Mouse (Mus musculus) embryonic fibroblast, embryonic 13.5 days (primary cell): ENCODE results near the gene Spen.

Source experiments
- CTCF ChIP-seq: IDR thresholded peaks from 2 replicates; pipeline ENCODE4 v1.5.1; 2011; ENCODE audit warnings: mild to moderate bottlenecking, control low read depth, low read length, moderate library complexity, borderline replicate concordance; ENCODE audit not compliant: insufficient read depth
- POLR2A ChIP-seq: IDR thresholded peaks from 2 replicates; pipeline ENCODE4 v1.6.1; 2011; ENCODE audit warnings: low read depth, mild to moderate bottlenecking, control low read depth, low read length, moderate library complexity

GRCm38 (mm10) chr4:141458888-141459287, 79.5 kb downstream of the Spen start:
- TF ChIP-seq POLR2A (no peak), CTCF (no peak)
